Mouse (Mus musculus) kidney, adult 10 weeks (tissue): ENCODE data around the gene Usp17lb. TPM values are rescaled to one million over a fixed set of nuclear protein-coding genes. Genes with fewer than 3 reads are reported as not detected.

ENCODE experiments used
- polyA plus RNA-seq: library from polyadenylated mRNA; stranded (reverse); fragments of 350-450 nt; fragmentation: Illumina TruSeq; extraction: RNeasy Lipid Tissue Mini Kit (QIAGEN cat#74804); gene quantifications from one replicate; pipeline ENCODE4 v1.2.3, GENCODE M21; 2014; ENCODE audit warnings: low read depth, low replicate concordance

Usp17lb gene
- polyA plus RNA-seq = not detected

GRCm38 (mm10) chr7:104842503-104842902, at the start of gene Usp17lb:
TSS of gene Usp17lb (minus strand) at chr7:104842603.

GRCm38 (mm10) chr7:104877731-104878130, 35.3 kb upstream of the Usp17lb start, which contains the start of gene Olfr665:
TSS of gene Olfr665 (plus strand) at chr7:104878031.

GRCm38 (mm10) chr7:104856709-104857108, 14.3 kb upstream of the Usp17lb start, which contains the start of gene Usp17la:
TSS of gene Usp17la (plus strand) at chr7:104857009.

Other genes with a start within 250 kb of the Usp17lb start
- gene Olfr655, start 240.8 kb downstream of the Usp17lb start, polyA plus RNA-seq = not detected
- not detected for gene Olfr656, start 228.6 kb downstream of the Usp17lb start, polyA plus RNA-seq
- gene Olfr657, start 217.8 kb downstream of the Usp17lb start, polyA plus RNA-seq = not detected
- not detected for gene Olfr658, start 195.3 kb downstream of the Usp17lb start, polyA plus RNA-seq
- not detected for gene Olfr659, start 175.8 kb downstream of the Usp17lb start, polyA plus RNA-seq
- not detected for gene Olfr661, start 156.1 kb downstream of the Usp17lb start, polyA plus RNA-seq
- gene Usp17le, start 65.1 kb downstream of the Usp17lb start, polyA plus RNA-seq = not detected
- gene Usp17la, start 14.4 kb upstream of the Usp17lb start, polyA plus RNA-seq = not detected
- gene Olfr665, start 35.4 kb upstream of the Usp17lb start, polyA plus RNA-seq = not detected
- not detected for gene Olfr666, start 53.3 kb upstream of the Usp17lb start, polyA plus RNA-seq
- not detected for gene Olfr667, start 78.9 kb upstream of the Usp17lb start, polyA plus RNA-seq
- not detected for gene Olfr668, start 85.5 kb upstream of the Usp17lb start, polyA plus RNA-seq
- not detected for gene Olfr669, start 91.6 kb upstream of the Usp17lb start, polyA plus RNA-seq
- gene Olfr670, start 120.0 kb upstream of the Usp17lb start, polyA plus RNA-seq = not detected
- gene Olfr671, start 136.5 kb upstream of the Usp17lb start, polyA plus RNA-seq = not detected
- not detected for gene Olfr672, start 159.4 kb upstream of the Usp17lb start, polyA plus RNA-seq
- not detected for gene Olfr675, start 185.9 kb upstream of the Usp17lb start, polyA plus RNA-seq
- gene Olfr676, start 190.1 kb upstream of the Usp17lb start, polyA plus RNA-seq = not detected
- not detected for gene Olfr677, start 208.8 kb upstream of the Usp17lb start, polyA plus RNA-seq
- gene Olfr678, start 221.9 kb upstream of the Usp17lb start, polyA plus RNA-seq = not detected
- not detected for gene Olfr679, start 238.6 kb upstream of the Usp17lb start, polyA plus RNA-seq